Mouse (Mus musculus) brain, adult 2 months (tissue): ENCODE measurements around the gene Hspa13.

Experiments used
- DNase-seq: peaks from one replicate; pipeline ENCODE4 v3.0.0; 2011; ENCODE audit warnings: low read depth, low spot score

The Hspa13 gene

GRCm38 (mm10) chr16:75766388-75767249 is at the start of gene Hspa13:
Hspa13 (minus strand) TSS chr16:75767104.
- DNase-seq = peak; percentile 99

GRCm38 (mm10) chr16:75779271-75779670 is 12.4 kb upstream of the Hspa13 start:
- DNase-seq = peak; percentile 63

GRCm38 (mm10) chr16:75773222-75773621 is 6.3 kb upstream of the Hspa13 start:
- peak; percentile 47 for DNase-seq

GRCm38 (mm10) chr16:75767250-75768002 is 522 bp upstream of the Hspa13 start:
- DNase-seq = peak; percentile 8

- DNase-seq = peak; percentile 45
Observed at GRCm38 (mm10) chr16:75752876-75753275, 14.0 kb downstream of the Hspa13 start.

GRCm38 (mm10) chr16:75750103-75750502 is 16.8 kb downstream of the Hspa13 start:
- DNase-seq = no peak

GRCm38 (mm10) chr16:75748926-75749325 is 18.0 kb downstream of the Hspa13 start:
- no peak for DNase-seq

- DNase-seq = peak; percentile 16
Observed at GRCm38 (mm10) chr16:75744014-75744413, 22.9 kb downstream of the Hspa13 start.

GRCm38 (mm10) chr16:75717405-75718173 is 49.3 kb downstream of the Hspa13 start:
- no peak for DNase-seq

- DNase-seq = peak; percentile 66
Observed at GRCm38 (mm10) chr16:75696176-75696575, 70.7 kb downstream of the Hspa13 start.
